Mouse (Mus musculus): ENCODE results near the gene Polr1b. TPM values are rescaled to one million over a fixed set of nuclear protein-coding genes. Genes with fewer than 3 reads are reported as not detected.

Gene Polr1b
- total RNA-seq, 4 experiments from 2014 or later, result 9.6 to 11.5 (median 10.1) TPM

Other genes with a start within 250 kb of the Polr1b start
- 1 to 10 TPM in 1 of 4 experiments, under 1 TPM in 3; 0.26 to 1.2 (median 0.81) TPM for gene Fbln7, start 238.0 kb upstream of the Polr1b start, total RNA-seq (2022)
- gene Zc3h8, start 156.9 kb upstream of the Polr1b start, total RNA-seq (2022), result 1 to 10 TPM; 7.0 to 8.3 (median 7.7) TPM
- gene Zc3h6, start 133.6 kb upstream of the Polr1b start, total RNA-seq (2022), result 1 to 10 TPM; 2.6 to 9.2 (median 5.5) TPM
- gene Gm10762, start 133.3 kb upstream of the Polr1b start, total RNA-seq (2022), result 10 to 100 TPM; 10.7 to 12.4 (median 12.2) TPM
- under 1 TPM in 1 of 4 experiments, not detected in 3; 0.08 TPM for gene Vinac1, start 52.8 kb upstream of the Polr1b start, total RNA-seq (2022)
- 10 to 100 TPM; 17.9 to 22.8 (median 21.9) TPM for gene Ttl, start 35.1 kb upstream of the Polr1b start, total RNA-seq (2022)
- 10 to 100 TPM; 10.4 to 15.9 (median 11.9) TPM for gene Chchd5, start 28.7 kb downstream of the Polr1b start, total RNA-seq (2022)
- 10 to 100 TPM in 2 of 4 experiments, 1 to 10 TPM in 2; 7.6 to 13.2 (median 10.0) TPM for gene Slc20a1, start 97.8 kb downstream of the Polr1b start, total RNA-seq (2022)
- gene Ckap2l, start 196.2 kb downstream of the Polr1b start, total RNA-seq (2022), result under 1 TPM; 0.19 to 0.78 (median 0.33) TPM
- gene Il1a, start 209.0 kb downstream of the Polr1b start, total RNA-seq (2022), result not detected